8 mouse cellular contexts compared by ENCODE assay signal in genomic region chr6:85452816-85453215, GRCm38 (mm10). TPM values are rescaled to one million over a fixed set of nuclear protein-coding genes. Genes with fewer than 3 reads are reported as not detected.
A peak's percentile ranks its signal among the peaks of the same experiment; 100 is the strongest.
DNase-seq lines count a peak whose midpoint lies in the region; ATAC-seq and TF ChIP-seq lines count a peak whose summit lies in the region.

No protein-coding gene starts in this region.

- peak overlapping the region; percentile 98 for H3K4me2 ChIP-seq in heart, embryonic 13.5 days
- peak overlapping the region; percentile 99 for H3K4me2 ChIP-seq in intestine, postnatal 0 days (replicated peaks; ENCODE audit: low read depth)
- H3K4me2 ChIP-seq in neural tube, embryonic 15.5 days = peak overlapping the region; percentile 96

- H3K4me3 ChIP-seq in heart, embryonic 13.5 days = peak overlapping the region; percentile 92
- peak overlapping the region; percentile 79 for H3K4me3 ChIP-seq in embryonic facial prominence, embryonic 10.5 days
- H3K4me3 ChIP-seq in intestine, postnatal 0 days (ENCODE audit: low read depth, low read length) = peak overlapping the region; percentile 81
- H3K4me3 ChIP-seq in neural tube, embryonic 15.5 days (replicated peaks) = peak overlapping the region; percentile 78

- H3K4me1 ChIP-seq in heart, embryonic 13.5 days = peaks cover 54% of the 10 kb centered on the region
- H3K4me1 ChIP-seq in embryonic facial prominence, embryonic 10.5 days = peaks cover 48% of the 10 kb centered on the region
- no peaks in the 10 kb centered on the region for H3K4me1 ChIP-seq in intestine, postnatal 0 days (replicated peaks; ENCODE audit: control insufficient read depth, insufficient read depth, low read length)
- peaks cover 59% of the 10 kb centered on the region for H3K4me1 ChIP-seq in neural tube, embryonic 15.5 days

- intact Hi-C loops in heart, postnatal 25 days (cut with DNase I) = loop anchor here (10.0 kb wide), 2 partner anchors 132 to 462 kb away; partner anchors contain the start of genes Alms1, Nat8f1 and Tprkb
- intact Hi-C loops in left cerebral cortex, postnatal 4 days (cut with DNase I) = no loop called here

- peaks cover 18% of the 10 kb centered on the region for H3K36me3 ChIP-seq in heart, embryonic 13.5 days
- H3K36me3 ChIP-seq in embryonic facial prominence, embryonic 10.5 days (replicated peaks) = peaks cover 26% of the 10 kb centered on the region
- H3K36me3 ChIP-seq in intestine, postnatal 0 days (ENCODE audit: control insufficient read depth, insufficient read depth) = no peaks in the 10 kb centered on the region; the same call in 1 of the 2 replicates
- H3K36me3 ChIP-seq in neural tube, embryonic 15.5 days = no peaks in the 10 kb centered on the region

- WGBS in heart, embryonic 13.5 days = 10% methylated on average over 7 of the region's 7 CpGs
- WGBS in embryonic facial prominence, embryonic 10.5 days = 22% methylated on average over 7 of the region's 7 CpGs
- 6% methylated on average over 7 of the region's 7 CpGs for WGBS in intestine, postnatal 0 days
- 13% methylated on average over 7 of the region's 7 CpGs for WGBS in neural tube, embryonic 15.5 days

- peak overlapping the region; percentile 97 for H3K9ac ChIP-seq in heart, embryonic 13.5 days
- H3K9ac ChIP-seq in intestine, postnatal 0 days (ENCODE audit: low read depth, low read length) = peak overlapping the region; percentile 76
- H3K9ac ChIP-seq in neural tube, embryonic 15.5 days (replicated peaks) = peak overlapping the region; percentile 67

- H3K27ac ChIP-seq in heart, embryonic 13.5 days (replicated peaks) = peak overlapping the region; percentile 88
- H3K27ac ChIP-seq in embryonic facial prominence, embryonic 10.5 days (replicated peaks) = peak overlapping the region; percentile 96
- H3K27ac ChIP-seq in intestine, postnatal 0 days (ENCODE audit: low read depth, low read length) = peak overlapping the region; percentile 86; the same call in 1 of the 2 replicates
- H3K27ac ChIP-seq in neural tube, embryonic 15.5 days (replicated peaks) = peak overlapping the region; percentile 87

- H3K27me3 ChIP-seq in heart, embryonic 13.5 days (replicated peaks) = no peaks in the 10 kb centered on the region
- no peaks in the 10 kb centered on the region for H3K27me3 ChIP-seq in embryonic facial prominence, embryonic 10.5 days (replicated peaks; ENCODE audit: low read depth, poor library complexity, severe bottlenecking)
- H3K27me3 ChIP-seq in intestine, postnatal 0 days (replicated peaks; ENCODE audit: control insufficient read depth, insufficient read depth, low read length) = no peaks in the 10 kb centered on the region
- H3K27me3 ChIP-seq in neural tube, embryonic 15.5 days (replicated peaks) = no peaks in the 10 kb centered on the region

- peak; percentile 13; the same call in 1 of the 2 replicates for TF ChIP-seq CTCF in intestine, postnatal 0 days (IDR thresholded peaks at IDR 0.05; ENCODE audit: low read depth)

- no peak for DNase-seq in heart, postnatal 25 days (ENCODE audit: low spot score)
- peak; percentile 34 for DNase-seq in A20 (ENCODE audit: low read depth, low spot score)
- DNase-seq in embryonic facial prominence, embryonic 10.5 days (ENCODE audit: low spot score) = peak; percentile 18
- DNase-seq in left cerebral cortex, postnatal 4 days = no peak
- DNase-seq in layer of hippocampus, postnatal 14 days (ENCODE audit: low spot score in 2 of 2) = no peak

- H3K9me3 ChIP-seq in heart, embryonic 13.5 days = no peaks in the 10 kb centered on the region
- no peaks in the 10 kb centered on the region for H3K9me3 ChIP-seq in embryonic facial prominence, embryonic 10.5 days
- H3K9me3 ChIP-seq in intestine, postnatal 0 days (ENCODE audit: control insufficient read depth) = no peaks in the 10 kb centered on the region
- no peaks in the 10 kb centered on the region for H3K9me3 ChIP-seq in neural tube, embryonic 15.5 days (replicated peaks)

- no peak for ATAC-seq in heart, embryonic 13.5 days (ENCODE audit: extremely low read depth, insufficient number of reproducible peaks, low FRiP score, low TSS enrichment)
- ATAC-seq in intestine, postnatal 0 days = no peak
- ATAC-seq in neural tube, embryonic 15.5 days (ENCODE audit: low FRiP score) = no peak

RNA-seq across cellular contexts. Expression of gene Pradc1, which starts 1.0 kb away (rescaled TPM):
- polyA plus RNA-seq in heart, embryonic 13.5 days (2015; fragmentation: Nextera tagmentation; extraction: Ambion mirVana) = 31.6 and 39.2 TPM in 2 replicates
- 10 to 100 TPM; 10.2 to 13.8 TPM for total RNA-seq in heart, postnatal 25 days (2021)
- polyA plus RNA-seq in embryonic facial prominence, embryonic 10.5 days (2016; fragmentation: Nextera tagmentation; extraction: Ambion mirVana) = 29.1 and 30.4 TPM in 2 replicates
- 23.2 and 23.7 TPM in 2 replicates for polyA plus RNA-seq in intestine, postnatal 0 days (2015; fragmentation: Nextera tagmentation; extraction: Ambion mirVana)
- 27.4 and 32.7 TPM in 2 replicates for polyA plus RNA-seq in neural tube, embryonic 15.5 days (2015; fragmentation: Nextera tagmentation; extraction: Ambion mirVana)
- total RNA-seq in left cerebral cortex, postnatal 4 days (2021) = 10 to 100 TPM; 14.4 to 17.8 TPM
- 10 to 100 TPM; 13.7 to 18.1 TPM for total RNA-seq in layer of hippocampus, postnatal 14 days (2021)

RNA-seq across cellular contexts. Expression of gene Cct7, which starts 1.5 kb away (rescaled TPM):
- polyA plus RNA-seq in heart, embryonic 13.5 days (2015; fragmentation: Nextera tagmentation; extraction: Ambion mirVana) = 347 and 413 TPM in 2 replicates
- 100 to 1,000 TPM; 133 to 151 TPM for total RNA-seq in heart, postnatal 25 days (2021)
- 784 and 818 TPM in 2 replicates for polyA plus RNA-seq in embryonic facial prominence, embryonic 10.5 days (2016; fragmentation: Nextera tagmentation; extraction: Ambion mirVana)
- 152 and 159 TPM in 2 replicates for polyA plus RNA-seq in intestine, postnatal 0 days (2015; fragmentation: Nextera tagmentation; extraction: Ambion mirVana)
- polyA plus RNA-seq in neural tube, embryonic 15.5 days (2015; fragmentation: Nextera tagmentation; extraction: Ambion mirVana) = 559 and 582 TPM in 2 replicates
- total RNA-seq in left cerebral cortex, postnatal 4 days (2021) = 100 to 1,000 TPM; 310 to 311 TPM
- 100 to 1,000 TPM; 204 to 218 TPM for total RNA-seq in layer of hippocampus, postnatal 14 days (2021)

RNA-seq across cellular contexts. Expression of gene Smyd5, which starts 21.0 kb away (rescaled TPM):
- polyA plus RNA-seq in heart, embryonic 13.5 days (2015; fragmentation: Nextera tagmentation; extraction: Ambion mirVana) = 38.0 and 39.6 TPM in 2 replicates
- total RNA-seq in heart, postnatal 25 days (2021) = 1 to 10 TPM; 6.5 to 8.7 TPM
- 87.6 and 91.0 TPM in 2 replicates for polyA plus RNA-seq in embryonic facial prominence, embryonic 10.5 days (2016; fragmentation: Nextera tagmentation; extraction: Ambion mirVana)
- 10.1 and 10.9 TPM in 2 replicates for polyA plus RNA-seq in intestine, postnatal 0 days (2015; fragmentation: Nextera tagmentation; extraction: Ambion mirVana)
- polyA plus RNA-seq in neural tube, embryonic 15.5 days (2015; fragmentation: Nextera tagmentation; extraction: Ambion mirVana) = 75.6 and 79.1 TPM in 2 replicates
- 10 to 100 TPM; 65.9 to 67.5 TPM for total RNA-seq in left cerebral cortex, postnatal 4 days (2021)
- 10 to 100 TPM; 32.8 to 35.4 TPM for total RNA-seq in layer of hippocampus, postnatal 14 days (2021)

RNA-seq across cellular contexts. Expression of gene Noto, which starts 29.1 kb away (rescaled TPM):
- polyA plus RNA-seq in heart, embryonic 13.5 days (2015; fragmentation: Nextera tagmentation; extraction: Ambion mirVana) = not detected in 2 replicates
- not detected for total RNA-seq in heart, postnatal 25 days (2021)
- polyA plus RNA-seq in embryonic facial prominence, embryonic 10.5 days (2016; fragmentation: Nextera tagmentation; extraction: Ambion mirVana) = not detected in 2 replicates
- not detected in 2 replicates for polyA plus RNA-seq in intestine, postnatal 0 days (2015; fragmentation: Nextera tagmentation; extraction: Ambion mirVana)
- not detected in 2 replicates for polyA plus RNA-seq in neural tube, embryonic 15.5 days (2015; fragmentation: Nextera tagmentation; extraction: Ambion mirVana)
- not detected for total RNA-seq in left cerebral cortex, postnatal 4 days (2021)
- not detected for total RNA-seq in layer of hippocampus, postnatal 14 days (2021)

RNA-seq across cellular contexts. Expression of gene Fbxo41, which starts 50.0 kb away (rescaled TPM):
- 0.03 and 0.05 TPM in 2 replicates for polyA plus RNA-seq in heart, embryonic 13.5 days (2015; fragmentation: Nextera tagmentation; extraction: Ambion mirVana)
- total RNA-seq in heart, postnatal 25 days (2021) = not detected
- polyA plus RNA-seq in embryonic facial prominence, embryonic 10.5 days (2016; fragmentation: Nextera tagmentation; extraction: Ambion mirVana) = 0.30 and 0.46 TPM in 2 replicates
- polyA plus RNA-seq in intestine, postnatal 0 days (2015; fragmentation: Nextera tagmentation; extraction: Ambion mirVana) = 0.09 and 0.10 TPM in 2 replicates
- polyA plus RNA-seq in neural tube, embryonic 15.5 days (2015; fragmentation: Nextera tagmentation; extraction: Ambion mirVana) = 8.2 and 9.5 TPM in 2 replicates
- total RNA-seq in left cerebral cortex, postnatal 4 days (2021) = 10 to 100 TPM; 88.6 to 89.6 TPM
- 10 to 100 TPM; 89.7 to 94.5 TPM for total RNA-seq in layer of hippocampus, postnatal 14 days (2021)

Comparison
In these comparisons a context has a peak if more than half of its experiments do, and no peak if none do; other contexts are left out.
1. DNase-seq: peak in A20 (single experiment) and embryonic facial prominence, embryonic 10.5 days (single experiment); none in heart, postnatal 25 days (single experiment), left cerebral cortex, postnatal 4 days (single experiment) and layer of hippocampus, postnatal 14 days (0 of 2).
2. Peak in every context shown above with its lines, with median percentiles within 50 percentile points of each other: H3K27ac ChIP-seq, H3K4me2 ChIP-seq, H3K4me3 ChIP-seq and H3K9ac ChIP-seq.